Mouse (Mus musculus): ENCODE data around the gene Srgn.

Srgn gene

DNA sequence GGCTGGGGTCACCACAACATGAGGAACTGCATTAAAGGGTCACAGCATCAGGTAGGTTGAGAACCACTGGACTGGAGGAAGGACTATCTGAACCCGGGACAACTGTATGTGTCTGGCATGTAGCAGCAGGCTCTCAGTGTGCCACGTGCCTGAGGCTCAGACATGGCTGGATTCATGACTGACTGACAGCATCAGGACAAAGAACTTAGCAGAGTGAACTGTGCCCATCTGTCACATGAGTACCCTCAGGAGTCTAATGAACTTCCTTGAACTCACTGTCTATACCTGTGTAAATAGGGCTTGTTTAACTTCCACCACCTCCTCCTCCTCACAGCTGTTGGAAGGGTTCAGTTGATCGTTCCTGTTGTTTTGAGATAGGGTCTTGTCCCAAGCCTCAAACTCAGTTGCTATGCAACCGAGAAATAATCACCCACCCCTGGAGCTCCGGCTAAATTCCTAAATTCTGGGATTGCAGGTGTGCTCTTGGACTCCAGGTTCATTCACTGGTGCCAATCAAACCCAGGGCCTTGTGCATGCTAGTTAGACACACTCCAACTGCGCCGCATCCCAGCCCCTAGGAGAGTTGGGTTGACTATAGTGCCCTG, 4.8 kb downstream of the Srgn start:
- in situ Hi-C loops (cut with MboI, MseI) = loop anchor here (5.0 kb wide), 1 partner anchor 595 kb away; no protein-coding TSS in a partner anchor

DNA sequence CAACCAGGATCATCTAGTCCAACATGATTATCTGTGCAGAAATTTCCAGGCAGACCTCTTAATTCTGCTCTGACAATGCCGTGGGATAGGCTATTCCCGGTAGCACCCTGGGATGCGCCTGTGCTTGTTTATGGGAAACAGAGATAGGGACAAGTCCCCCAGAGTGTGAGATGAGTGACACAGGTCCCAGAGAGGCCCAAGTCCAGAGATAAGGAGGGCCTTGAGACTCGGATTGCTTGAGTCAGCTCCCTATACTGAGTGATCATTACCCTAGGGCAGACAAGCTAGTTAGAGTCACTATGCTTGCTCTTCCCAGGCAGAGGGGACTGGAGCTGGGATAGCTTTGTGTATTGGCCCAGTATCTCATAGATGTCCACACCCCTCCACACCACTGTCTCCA, 5.5 kb downstream of the Srgn start:
- in situ Hi-C loops (cut with MboI, MseI) = loop anchor here (5.0 kb wide), 1 partner anchor 596 kb away; no protein-coding TSS in a partner anchor

DNA sequence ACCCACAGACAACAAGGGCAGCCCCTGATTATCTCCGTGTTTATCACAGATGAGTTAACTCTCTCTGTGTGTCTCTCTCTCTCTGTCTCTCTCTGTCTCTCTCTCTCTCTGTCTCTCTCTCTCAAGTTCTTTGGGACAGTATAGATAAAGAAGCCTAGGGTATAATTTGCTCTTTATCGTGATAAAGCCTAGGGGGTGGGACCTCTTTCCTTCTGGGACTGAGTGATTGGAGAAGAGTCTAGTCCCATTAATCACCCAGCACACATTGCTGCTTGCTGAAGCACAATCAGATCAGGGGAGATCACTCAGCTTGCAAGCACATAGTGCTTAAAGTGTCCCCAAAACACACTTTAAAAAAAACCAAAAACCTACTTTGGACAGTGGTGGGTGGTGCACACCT, 6.3 kb downstream of the Srgn start:
- in situ Hi-C loops (cut with MboI, MseI) = loop anchor here (5.0 kb wide), 1 partner anchor 596 kb away; no protein-coding TSS in a partner anchor

DNA sequence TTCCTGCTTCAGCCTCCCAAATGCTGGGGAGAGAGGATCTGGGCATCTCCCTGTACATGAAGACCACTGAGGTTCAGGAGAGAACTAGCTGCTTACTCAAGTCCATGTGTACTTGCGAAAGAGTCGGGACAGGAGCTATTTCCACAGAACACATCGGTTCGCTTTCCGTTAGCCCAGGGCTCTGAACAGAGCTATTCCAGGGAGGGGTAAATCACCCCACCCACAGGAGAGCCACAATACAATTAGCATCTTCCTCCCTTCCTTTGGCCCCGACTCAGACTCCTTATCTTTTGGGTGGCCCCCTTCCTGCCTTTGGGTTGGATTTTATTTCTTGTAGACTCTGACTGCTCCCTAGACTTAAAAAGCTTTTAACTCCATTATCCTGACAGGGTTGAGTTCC, 9.7 kb downstream of the Srgn start:
- in situ Hi-C loops (cut with MboI, MseI) = no loop called here

DNA sequence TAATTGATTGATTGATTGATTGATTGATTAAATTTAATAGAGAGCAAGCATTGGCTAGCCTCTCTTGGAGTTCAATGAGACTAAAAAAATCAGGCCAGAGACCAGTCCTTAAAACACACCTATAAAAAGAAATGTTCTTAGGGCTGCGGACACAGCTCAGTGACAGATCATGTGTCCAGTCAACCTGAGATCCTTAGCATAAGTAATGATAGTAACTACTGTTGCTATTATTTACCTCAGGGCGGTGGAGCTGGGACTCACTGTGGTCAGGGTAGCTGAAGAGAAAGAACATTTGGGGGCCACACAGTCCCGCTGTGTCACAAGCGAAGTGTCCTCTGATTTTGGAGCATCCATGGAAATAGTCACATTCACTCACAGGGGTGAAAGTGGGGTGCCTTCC, 14.4 kb downstream of the Srgn start:
- in situ Hi-C loops (cut with MboI, MseI) = no loop called here

DNA sequence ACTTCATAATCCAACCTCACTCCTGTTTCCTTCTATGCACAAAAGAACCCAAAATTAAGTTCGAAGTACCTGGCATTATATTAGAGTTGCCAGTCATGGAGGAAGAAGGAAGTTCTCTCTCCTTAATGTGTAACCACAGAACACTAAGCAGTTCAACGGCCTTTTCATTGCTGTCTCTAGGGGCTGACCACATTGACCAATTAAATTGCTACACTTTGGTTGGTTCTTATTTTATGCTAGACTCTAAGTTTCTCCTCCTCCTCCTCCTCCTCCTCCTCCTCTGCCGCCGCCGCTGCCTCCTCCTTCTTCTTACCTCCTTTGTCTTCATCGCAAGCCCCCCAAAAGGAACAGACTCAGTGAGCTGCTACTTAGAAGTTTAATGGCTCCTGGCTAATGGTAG, 15.7 kb downstream of the Srgn start:
- in situ Hi-C loops (cut with MboI, MseI) = no loop called here

DNA sequence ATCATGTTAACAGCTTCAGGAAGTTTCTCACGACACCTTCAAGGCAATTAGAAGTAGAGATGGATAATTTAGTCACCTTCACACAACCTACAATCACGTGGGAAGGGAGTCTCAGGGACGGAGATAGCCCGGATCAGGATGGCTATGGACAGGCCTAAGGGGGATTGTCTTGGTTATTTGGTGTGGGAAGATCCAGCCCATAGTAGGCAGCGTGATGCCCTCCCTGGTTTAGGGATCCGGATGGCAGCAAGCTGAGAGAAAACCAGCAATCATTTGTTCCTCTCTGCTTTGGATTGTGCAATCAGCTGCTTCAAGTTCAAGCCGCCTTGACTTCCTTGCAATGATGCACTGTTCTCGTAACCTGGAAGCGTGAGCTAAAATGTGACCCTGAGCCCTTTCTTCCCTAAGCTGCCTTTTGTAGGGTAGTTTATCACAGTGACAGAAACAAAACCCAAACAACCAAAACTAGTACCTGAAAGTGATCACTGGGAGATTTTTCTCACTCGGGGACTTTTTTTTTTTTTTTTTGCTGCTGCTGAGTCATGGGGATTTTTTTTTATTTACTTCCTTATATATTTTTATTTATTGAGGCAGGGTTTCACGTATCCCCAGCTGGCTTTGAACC, 18.1 kb downstream of the Srgn start:
- in situ Hi-C loops (cut with MboI, MseI) = loop anchor here (5.0 kb wide), 1 partner anchor 33 kb away; no protein-coding TSS in a partner anchor

DNA sequence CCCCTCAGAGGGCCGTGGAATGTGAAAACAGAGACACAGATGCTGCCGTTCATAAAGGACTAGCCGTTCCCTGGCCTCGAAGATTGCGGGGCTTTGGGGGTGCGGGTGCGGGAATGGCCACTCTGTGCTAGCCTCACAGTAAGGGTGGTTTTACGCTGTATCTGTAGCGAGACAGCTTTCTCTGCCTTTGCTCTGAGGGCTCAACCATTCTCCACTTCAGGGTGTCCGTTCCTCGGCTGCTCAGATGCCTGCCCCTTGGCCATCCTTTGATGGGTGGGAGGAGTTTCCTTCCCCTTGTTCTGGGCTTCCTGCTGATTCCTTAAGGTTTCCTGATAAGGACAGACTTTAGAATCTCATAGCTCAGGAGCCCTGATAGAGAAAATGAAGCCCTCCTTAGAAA, 18.8 kb downstream of the Srgn start:
- in situ Hi-C loops (cut with MboI, MseI) = loop anchor here (5.0 kb wide), 1 partner anchor 34 kb away; no protein-coding TSS in a partner anchor

DNA sequence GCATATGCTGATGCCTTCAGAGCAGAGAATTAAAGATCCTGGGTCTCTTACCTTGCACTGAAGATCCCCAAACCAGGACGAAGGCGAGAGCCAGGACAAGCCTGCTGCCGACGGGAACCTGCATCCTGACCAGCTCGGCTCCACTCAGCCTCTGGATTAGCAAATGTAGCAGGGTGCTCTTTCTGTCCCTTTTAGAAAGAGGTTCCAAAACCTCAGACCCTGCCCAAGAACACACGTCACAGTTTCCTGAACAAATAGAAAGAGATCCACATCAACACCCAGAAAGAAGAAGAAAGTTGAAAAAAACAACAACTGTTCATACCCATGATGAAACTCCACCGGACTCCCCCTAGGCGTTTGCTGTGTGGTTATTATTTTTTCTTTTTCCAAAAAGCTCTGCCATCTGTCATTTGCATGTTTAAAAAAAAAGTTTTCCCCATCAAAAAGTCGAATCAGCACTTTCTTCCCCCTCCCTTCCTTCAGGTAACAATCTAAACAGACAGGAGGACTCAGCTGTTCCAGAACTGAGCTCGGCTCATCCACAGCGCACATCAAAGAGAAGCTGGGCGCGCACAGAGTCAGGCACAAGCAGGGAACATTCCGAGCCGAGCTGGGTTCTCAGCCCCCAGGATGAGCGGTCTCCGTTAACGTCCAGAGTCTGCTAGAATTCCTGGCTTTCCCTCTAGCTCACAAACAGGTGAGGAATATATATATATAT, 19.5 kb downstream of the Srgn start:
- in situ Hi-C loops (cut with MboI, MseI) = loop anchor here (5.0 kb wide), 1 partner anchor 35 kb away; no protein-coding TSS in a partner anchor

DNA sequence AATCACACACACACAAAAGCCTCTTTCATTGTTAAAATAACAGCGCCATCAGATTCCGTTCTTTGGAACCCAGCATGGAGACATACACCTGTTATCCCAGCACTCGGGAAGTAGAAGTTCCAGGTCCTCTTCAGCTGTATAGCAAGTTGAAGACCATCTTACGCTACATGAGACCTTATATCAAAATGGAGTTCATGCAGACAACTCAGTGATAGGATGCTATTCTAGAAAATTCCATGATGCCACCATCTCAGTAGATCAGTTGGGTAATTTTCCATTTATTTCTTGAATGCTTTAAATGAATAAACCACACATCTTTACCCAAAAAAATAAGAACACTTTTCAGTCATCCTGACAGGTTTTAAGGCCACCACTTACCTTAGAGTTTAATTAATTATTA, 20.2 kb downstream of the Srgn start:
- in situ Hi-C loops (cut with MboI, MseI) = loop anchor here (5.0 kb wide), 1 partner anchor 35 kb away; no protein-coding TSS in a partner anchor

DNA sequence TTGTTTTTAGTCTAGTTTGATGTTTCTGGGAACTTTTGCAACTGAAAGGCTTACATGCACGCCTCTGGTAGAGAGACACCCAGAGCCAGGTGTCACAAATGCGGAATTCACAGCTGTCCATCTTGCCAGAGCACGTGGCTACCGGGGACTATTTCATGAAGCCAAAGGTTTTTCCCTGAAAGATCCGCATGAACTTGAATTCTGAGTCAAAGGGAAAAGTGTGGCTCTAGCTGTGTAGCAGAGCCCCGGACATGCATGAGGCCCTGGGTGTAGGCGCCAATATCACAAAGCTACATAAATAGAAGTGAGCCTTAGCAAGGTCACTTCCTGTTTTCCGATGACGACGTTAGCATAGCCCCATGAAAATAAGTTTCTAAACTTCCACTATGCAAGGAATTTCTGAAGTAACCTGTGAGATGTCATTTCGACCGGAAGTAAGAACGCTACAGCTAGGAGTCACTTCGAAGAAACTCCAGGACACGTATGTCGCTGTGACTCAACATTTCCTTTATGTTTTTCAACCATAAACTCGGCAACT, 21.2 kb downstream of the Srgn start:
- in situ Hi-C loops (cut with MboI, MseI) = loop anchor here (5.0 kb wide), 1 partner anchor 36 kb away; no protein-coding TSS in a partner anchor

DNA sequence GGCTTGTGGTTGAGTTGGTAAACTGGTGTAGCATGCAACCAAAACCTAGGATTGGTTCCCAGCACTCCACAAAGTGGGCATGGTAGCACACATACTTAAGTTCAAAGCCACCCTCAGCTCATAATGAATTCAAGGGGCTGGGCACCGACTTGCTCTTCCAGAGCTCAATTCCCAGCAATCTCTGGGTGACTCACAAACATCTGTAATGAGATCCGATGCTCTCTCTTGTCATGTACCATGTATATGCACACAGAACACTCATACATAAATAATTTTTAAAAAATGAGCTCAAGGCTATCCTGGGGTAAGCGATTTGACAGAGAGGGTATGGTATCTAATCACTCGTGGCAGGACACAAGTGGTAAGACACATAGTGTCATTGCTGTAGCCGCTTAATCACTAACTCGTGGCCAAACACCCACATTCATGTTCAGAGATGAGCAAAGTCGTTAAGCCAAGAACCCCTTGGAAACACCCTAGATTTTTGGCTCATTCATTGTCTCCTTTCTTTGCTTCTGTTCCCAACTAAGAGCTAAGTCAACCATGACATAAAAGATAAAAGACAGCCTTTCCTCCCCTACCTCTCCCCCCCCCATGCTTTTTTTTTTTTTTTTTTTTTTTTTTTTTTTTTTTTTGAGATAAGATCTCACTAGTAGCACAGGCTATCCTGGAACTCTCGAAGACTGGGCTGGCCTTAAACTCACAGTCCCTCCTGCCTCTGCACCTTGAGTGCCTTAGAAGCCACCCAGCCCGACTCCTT, 21.8 kb downstream of the Srgn start:
- in situ Hi-C loops (cut with MboI, MseI) = loop anchor here (5.0 kb wide), 1 partner anchor 37 kb away; no protein-coding TSS in a partner anchor

DNA sequence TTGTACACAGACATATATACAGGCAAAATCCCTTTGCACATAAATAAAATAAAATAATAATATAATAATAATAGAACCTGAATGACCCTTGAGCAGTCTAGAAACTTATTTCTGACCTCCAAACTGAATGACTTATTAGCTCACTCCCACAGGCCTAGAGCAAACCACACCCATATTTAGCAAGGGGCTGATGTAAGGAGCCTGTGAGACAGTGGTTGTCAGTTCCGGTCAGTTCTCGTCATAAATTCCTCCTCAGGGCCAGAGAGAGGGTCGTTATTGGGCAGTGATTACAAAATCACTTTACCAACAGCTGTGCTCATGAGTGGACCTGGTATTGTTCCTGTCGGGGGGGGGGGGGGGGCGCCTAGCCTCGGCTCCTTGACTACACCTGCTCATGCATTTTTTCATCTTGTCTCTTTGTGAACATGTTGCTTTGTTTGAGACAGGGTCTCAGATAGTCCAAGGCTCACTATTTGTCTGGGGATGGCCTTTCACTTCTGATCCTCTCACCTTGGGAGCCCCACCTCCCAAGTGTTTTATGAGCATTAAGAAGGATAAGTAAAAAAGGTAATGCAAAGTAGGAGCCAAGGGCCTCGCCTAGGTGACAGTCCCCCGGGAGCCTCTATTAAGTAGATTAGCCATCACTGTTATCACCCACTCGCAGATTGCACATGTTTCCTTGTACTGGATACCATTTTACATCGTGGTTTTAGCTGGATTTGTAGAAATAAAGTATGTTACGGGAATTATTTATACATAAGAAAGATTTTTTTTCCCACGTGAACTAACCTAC, 23.2 kb downstream of the Srgn start:
- in situ Hi-C loops (cut with MboI, MseI) = no loop called here

DNA sequence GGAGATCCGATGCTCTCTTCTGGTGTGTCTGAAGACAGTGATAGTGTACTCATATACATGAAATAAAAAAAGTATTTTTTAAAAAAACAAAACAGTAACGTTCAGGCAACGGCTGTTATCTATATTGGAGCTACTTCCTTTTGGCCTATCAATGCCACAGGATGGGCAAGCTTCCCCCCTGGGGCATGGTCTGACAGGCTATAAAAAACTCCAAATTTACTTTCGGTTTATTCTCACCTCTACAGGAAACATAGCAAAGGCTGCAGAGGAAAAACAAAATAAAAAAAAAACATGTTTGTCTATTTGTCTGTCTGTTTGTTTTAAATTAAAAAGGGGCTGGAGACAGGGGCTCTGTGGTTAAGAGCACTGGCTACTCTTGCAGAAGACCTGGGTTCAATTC, 23.9 kb downstream of the Srgn start:
- in situ Hi-C loops (cut with MboI, MseI) = no loop called here

DNA sequence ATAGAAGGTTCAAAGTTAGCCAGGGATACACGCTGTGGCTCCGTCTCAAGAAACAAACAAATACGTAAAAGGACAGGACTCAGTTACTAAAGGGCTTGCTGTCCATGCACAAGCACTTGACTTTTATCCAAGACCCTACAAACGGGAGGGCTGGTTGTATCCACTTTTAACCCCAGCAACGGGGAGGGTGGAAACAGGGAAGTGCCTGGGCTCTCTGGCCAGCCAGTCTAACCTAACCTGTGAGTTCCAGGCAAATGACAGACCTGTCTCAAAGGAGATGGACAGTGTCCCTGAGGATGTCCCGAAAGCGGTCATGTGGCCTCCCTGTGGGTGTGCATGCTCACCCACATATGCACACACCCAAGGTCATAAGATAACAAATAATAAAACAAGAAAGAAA, 25.3 kb downstream of the Srgn start:
- in situ Hi-C loops (cut with MboI, MseI) = no loop called here

DNA sequence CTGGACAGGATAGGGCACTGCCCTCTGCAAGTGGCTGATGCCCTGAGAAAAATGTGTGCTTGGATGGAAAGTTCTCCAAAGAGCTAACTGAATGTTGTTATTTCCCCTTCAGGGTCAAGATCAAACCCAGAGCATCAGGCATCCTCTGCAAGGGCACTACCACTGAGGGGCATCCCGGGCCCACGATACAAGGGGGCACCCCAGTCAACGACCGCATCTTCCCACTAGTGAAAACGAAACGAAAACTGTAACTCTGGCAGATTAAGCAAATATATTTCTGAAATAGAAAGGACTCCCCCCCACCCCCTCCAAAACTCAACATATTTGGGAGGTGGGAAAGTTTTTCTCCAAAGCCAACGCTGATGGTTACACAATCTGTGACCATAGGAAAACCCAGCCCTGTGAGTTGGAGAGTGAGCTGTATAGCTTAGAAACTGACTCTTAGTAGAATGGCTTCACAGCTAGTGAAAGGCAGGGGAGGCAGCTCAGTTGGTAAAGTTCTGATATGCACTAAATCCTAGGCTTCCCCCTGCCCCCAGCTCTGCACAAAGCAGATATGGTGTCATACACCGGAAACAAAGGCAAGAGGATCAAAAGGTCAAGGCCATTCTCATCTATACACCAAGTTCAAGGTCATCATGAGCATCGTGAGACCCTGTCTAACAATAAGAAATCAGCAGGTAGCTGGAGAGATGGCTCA, 26.2 kb downstream of the Srgn start:
- in situ Hi-C loops (cut with MboI, MseI) = no loop called here

DNA sequence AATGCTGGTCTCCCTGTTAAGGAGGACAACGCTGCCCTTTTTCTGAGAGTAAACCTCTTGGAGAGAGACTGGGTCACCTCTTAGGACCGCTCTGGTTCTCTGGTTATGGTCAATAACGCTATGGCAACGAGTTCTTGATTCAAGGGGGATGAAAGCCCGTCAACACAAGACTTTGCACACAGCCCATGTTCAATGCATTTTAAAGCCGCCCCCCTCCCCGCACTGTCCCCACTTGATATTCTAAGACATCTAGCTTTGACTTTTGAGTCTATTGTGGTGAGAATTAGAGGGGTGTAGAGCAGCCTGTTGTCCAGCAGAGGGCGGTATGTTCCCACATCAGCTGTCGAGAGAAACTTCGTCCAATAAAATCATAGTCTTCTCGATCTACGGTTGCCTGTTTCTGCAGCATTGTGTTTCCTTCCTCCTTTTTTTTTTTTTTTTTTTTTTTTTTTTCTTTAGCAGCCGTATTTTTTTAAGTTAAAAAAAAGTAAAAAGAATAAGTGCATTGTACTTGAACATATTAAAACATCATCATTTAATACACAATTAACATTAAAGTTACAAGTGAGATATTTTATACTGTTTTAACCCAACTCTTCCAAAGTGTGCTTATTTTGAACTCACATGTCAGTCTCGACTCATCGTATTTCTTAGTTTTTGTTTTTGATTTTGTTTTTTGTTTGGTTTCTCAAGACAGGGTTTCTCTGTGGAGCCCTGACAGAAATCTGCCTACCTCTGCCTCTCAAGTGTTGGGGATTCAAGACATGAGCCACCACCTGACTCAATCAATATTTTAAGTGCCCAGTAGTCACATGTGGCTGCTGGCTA, 26.9 kb downstream of the Srgn start:
- in situ Hi-C loops (cut with MboI, MseI) = no loop called here

DNA sequence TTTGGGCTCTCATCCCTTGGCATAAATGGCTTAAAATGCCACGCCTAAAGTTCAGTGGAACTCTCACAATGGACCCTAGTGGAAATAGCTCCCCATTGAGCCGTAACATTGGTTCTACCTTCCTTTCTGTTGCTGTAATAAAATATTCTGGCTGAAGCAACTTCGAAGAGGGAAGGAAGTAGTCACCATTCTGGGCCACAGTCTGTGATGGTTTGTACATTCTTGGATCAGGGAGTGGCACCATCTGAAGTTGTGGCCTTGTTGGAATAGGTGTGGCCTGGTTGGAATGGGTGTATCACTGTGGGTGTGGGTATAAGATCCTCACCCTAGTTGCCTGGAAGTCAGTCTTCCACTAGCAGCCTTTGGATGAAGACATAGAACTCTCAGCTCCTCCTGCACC, 35.6 kb downstream of the Srgn start:
- in situ Hi-C loops (cut with MboI, MseI) = loop anchor here (25.0 kb wide), 1 partner anchor 804 kb away; the partner anchor contains the start of genes Sar1a and Tysnd1

DNA sequence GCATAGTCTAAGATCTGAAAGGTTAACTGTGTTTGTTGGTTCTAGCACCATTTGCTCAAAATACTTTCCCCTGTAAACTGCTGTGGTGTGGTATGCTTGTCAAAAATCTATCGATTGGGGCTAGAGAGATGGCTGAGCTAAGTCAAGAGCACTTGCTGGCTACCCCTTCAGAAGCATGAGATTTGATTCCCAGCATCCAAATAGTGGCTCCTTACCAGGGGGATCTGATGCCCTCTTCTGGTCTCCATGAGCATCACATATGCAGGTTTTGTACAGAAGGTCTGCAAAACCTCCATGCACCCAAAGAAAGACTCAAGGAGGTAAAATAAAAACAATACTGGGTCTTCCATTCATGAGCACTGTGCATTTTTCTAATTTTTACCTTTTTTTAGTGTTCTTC, 39.0 kb downstream of the Srgn start:
- in situ Hi-C loops (cut with MboI, MseI) = loop anchor here (25.0 kb wide), 1 partner anchor 801 kb away; the partner anchor contains the start of genes Sar1a and Tysnd1
